Mouse (Mus musculus): Measurements from ENCODE around the gene Sncg. TPM values are rescaled to one million over a fixed set of nuclear protein-coding genes. Genes with fewer than 3 reads are reported as not detected.
"Not testable (repeated sequence)": the region's sequence is repeated elsewhere in the genome, so short reads cannot be mapped to it uniquely, and the experiment has no call there.

Gene Sncg
- 8.6 and 11.2 TPM in 2 replicates for polyA plus RNA-seq (2015; fragmentation: Nextera tagmentation; extraction: Ambion mirVana)

DNA sequence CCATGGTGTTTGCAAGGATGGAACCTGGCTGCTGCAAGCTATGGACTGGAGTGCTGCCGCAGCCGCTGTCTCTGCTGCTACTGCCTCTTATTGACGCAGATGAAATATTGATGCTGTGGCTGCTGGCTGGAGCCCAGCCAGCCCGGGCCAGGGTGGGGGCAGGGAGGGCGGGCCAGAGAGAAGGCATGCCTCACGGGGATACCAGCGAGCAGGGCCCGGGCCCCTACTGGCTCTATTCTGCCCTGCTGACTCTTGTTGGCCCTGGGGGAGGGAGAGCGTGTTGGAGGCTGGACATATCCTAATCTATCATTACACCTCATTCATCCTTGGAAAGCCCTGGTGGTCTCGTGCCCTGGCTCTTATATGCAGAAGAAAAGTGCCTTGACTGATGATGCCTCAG, at the start of gene Sncg:
Gene Sncg, minus strand, starts transcription at position 213 of the 400 bp plus-strand sequence.
- H3K4me2 ChIP-seq = peak within 1 kb of the TSS; percentile 43
- peak within 1 kb of the TSS; percentile 33 for H3K4me3 ChIP-seq (replicated peaks)
- 38% methylated on average over 10 of the region's 10 CpGs for WGBS
- peaks cover 39% of the 10 kb centered on the region for H3K4me1 ChIP-seq
- H3K9me3 ChIP-seq (replicated peaks) = no peaks in the 10 kb centered on the region
- no peaks in the 10 kb centered on the region for H3K36me3 ChIP-seq
- H3K9ac ChIP-seq = no peak within 1 kb of the TSS
- H3K27ac ChIP-seq = peak within 1 kb of the TSS; percentile 91; the same call in 1 of the 2 replicates
- H3K27me3 ChIP-seq = no peaks in the 10 kb centered on the region
- ATAC-seq (replicated peaks; ENCODE audit: low FRiP score) = no peak

DNA sequence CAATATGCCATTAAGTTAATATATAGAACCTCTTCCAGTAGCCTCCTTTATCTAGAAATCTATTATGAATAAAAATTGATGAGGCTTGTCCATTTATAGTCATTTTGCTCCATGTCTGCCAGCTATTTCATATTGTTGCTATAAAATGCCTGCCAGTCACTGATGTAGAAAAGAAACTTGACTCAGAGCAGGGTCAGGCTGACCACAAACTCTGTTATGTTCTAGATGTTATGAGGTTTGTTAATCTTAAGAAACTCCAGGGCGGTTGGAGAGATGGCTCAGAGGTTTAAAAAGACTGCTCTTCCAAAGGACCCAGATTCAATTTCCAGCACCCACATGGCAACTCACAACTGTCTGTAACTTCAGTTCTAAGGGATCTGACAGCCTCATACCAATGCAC, 46.5 kb upstream of the Sncg start:
- no peaks in the 10 kb centered on the region for H3K9me3 ChIP-seq (replicated peaks)
- no peak overlapping the region for H3K4me3 ChIP-seq (replicated peaks)
- peaks cover 87% of the 10 kb centered on the region for H3K36me3 ChIP-seq
- 88% methylated on average over 1 of the region's 1 CpGs for WGBS
- no peaks in the 10 kb centered on the region for H3K27me3 ChIP-seq
- H3K27ac ChIP-seq = no peak overlapping the region
- 0 out of 2 replicates have a peak, but pooled peaks cover 4% of the 10 kb centered on the region for H3K4me1 ChIP-seq
- no peak for ATAC-seq (replicated peaks; ENCODE audit: low FRiP score)
- H3K9ac ChIP-seq = no peak overlapping the region
- H3K4me2 ChIP-seq = no peak overlapping the region

DNA sequence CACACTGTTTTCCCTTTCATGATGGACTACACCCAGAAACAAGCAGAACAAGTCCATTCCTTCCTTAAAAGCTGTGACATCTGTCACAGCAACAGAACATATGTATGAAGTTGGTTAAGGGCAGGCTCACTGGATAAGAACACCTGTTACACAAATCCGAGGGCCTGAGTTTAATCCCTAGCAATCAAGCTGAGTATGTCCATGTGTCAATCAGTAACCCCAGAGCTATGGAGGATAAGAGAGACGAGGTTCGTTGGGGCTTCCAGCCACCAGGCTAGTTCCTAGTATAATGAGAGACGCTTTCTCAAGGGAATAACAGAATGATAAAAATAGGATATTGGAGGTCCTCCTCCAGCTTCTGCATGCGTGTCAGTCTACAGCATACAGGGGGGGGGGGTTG, 42.9 kb upstream of the Sncg start:
- H3K4me3 ChIP-seq (replicated peaks) = no peak overlapping the region
- no peak overlapping the region for H3K9ac ChIP-seq
- H3K27ac ChIP-seq = no peak overlapping the region
- no peak for ATAC-seq (replicated peaks; ENCODE audit: low FRiP score)
- H3K36me3 ChIP-seq = peaks cover 81% of the 10 kb centered on the region
- H3K9me3 ChIP-seq (replicated peaks) = no peaks in the 10 kb centered on the region
- WGBS = 89% methylated on average over 5 of the region's 5 CpGs
- 0 out of 2 replicates have a peak, but pooled peaks cover 2% of the 10 kb centered on the region for H3K4me1 ChIP-seq
- H3K4me2 ChIP-seq = no peak overlapping the region
- no peaks in the 10 kb centered on the region for H3K27me3 ChIP-seq

DNA sequence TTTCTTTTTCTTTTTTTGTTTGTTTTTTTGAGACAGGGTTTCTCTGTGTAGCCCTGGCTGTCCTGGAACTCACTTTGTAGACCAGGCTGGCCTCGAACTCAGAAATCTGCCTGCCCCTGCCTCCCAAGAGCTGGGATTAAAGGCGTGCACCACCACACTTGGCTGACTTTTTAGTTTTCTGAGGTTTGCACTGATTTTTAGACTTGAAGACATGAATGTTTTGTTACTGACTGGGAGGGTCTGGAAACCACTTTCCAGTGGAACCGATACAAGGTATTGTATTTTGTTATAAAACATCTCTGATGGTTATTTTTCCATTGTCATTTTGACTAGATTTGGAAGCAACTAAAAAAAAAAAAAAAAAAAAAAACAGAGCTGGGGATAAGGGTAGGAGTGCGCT, 42.4 kb upstream of the Sncg start:
- 94% methylated on average over 4 of the region's 4 CpGs for WGBS
- H3K4me3 ChIP-seq (replicated peaks); H3K27me3 ChIP-seq; H3K9ac ChIP-seq; H3K4me2 ChIP-seq; H3K27ac ChIP-seq; H3K4me1 ChIP-seq; H3K9me3 ChIP-seq (replicated peaks); ATAC-seq (replicated peaks; ENCODE audit: low FRiP score): not testable (repeated sequence)
- H3K36me3 ChIP-seq = peaks cover 82% of the 10 kb centered on the region

DNA sequence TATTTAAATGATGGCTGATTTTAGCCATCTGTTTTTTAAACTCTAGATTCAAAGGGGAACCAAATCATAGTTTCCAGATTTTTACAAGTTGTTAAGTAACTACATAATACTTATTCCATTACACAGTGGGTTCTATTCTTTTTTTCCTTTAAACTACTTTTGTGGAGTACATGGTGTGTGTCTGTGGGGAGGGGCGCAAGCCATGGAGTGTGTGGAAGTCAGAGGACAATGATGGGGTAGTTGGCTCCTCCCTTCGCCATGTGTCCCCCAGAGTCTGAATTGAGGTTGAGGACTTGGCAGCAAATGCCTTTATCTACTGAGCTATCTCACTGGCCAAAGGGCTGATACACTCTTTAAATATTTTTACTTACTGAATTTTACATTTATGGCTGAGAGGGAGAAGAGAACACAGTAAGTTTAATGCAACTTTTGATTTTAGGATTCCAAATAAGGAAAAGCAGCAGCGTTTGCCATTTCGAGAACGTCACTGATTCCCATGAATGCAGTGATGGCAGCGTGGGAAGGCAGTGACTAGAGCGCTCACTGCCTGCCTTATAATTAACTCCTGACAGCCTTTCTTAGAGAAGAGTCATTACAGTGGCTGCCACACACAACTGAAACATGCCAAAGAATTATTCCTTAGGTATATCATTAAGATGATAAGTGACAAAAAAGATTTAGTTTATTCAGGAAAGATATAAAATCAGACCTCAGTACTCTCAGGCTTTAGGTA, 37.7 kb upstream of the Sncg start:
- H3K27ac ChIP-seq = no peak overlapping the region
- H3K9ac ChIP-seq = no peak overlapping the region
- H3K4me2 ChIP-seq = no peak overlapping the region
- WGBS = 89% methylated on average over 7 of the region's 7 CpGs
- H3K9me3 ChIP-seq (replicated peaks) = no peaks in the 10 kb centered on the region
- H3K27me3 ChIP-seq = no peaks in the 10 kb centered on the region
- no peak overlapping the region for H3K4me3 ChIP-seq (replicated peaks)
- no peaks in the 10 kb centered on the region for H3K4me1 ChIP-seq
- H3K36me3 ChIP-seq = peaks cover 79% of the 10 kb centered on the region
- ATAC-seq (replicated peaks; ENCODE audit: low FRiP score) = no peak

DNA sequence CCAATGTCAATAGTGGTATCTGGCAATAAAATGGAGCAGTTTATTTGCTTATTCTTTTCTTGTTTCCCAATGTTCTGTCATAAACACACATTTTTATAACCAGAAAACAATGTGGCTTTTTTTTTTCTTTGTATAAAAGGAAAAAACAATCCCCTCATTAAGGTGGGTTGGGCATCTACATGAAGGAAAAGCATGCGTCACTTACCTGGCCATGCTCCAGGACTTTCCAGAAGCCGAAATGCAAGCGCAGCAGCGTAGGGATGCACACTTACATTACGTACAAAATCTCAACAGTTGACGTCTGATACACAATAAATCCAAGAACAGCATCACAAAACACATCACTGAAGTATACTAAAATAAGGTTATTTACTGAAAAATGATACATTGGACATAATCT, 36.1 kb upstream of the Sncg start:
- WGBS = 95% methylated on average over 6 of the region's 6 CpGs
- Histone ChIP-seq H3K36me3 (peaks cover 85% of the 10 kb centered on the region), H3K4me3 (replicated peaks) (no peak overlapping the region), H3K9me3 (replicated peaks) (no peaks in the 10 kb centered on the region), H3K4me1 (no peaks in the 10 kb centered on the region), H3K27ac (no peak overlapping the region), H3K27me3 (no peaks in the 10 kb centered on the region), H3K4me2 (no peak overlapping the region), H3K9ac (no peak overlapping the region)
- no peak for ATAC-seq (replicated peaks; ENCODE audit: low FRiP score)

DNA sequence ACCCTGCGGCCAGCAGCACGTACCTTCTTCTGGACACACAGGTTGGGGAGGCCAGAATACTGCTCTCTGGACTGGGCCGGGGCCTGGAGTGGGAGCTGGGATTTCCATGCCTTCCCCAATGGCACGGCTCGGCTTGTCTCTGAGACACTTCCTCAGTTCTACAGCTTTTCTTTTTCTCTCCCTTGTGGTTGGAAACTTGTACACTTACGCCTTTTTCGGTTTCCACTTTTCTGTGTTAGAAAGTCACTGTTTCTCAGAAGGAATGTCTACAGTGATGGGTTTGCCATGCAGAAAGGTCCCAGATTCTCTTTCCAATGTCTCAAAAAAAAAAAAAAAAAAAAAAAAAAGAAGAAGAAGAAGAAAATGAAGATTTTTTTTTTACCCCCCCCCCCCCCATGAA, 28.8 kb upstream of the Sncg start:
- Histone ChIP-seq H3K36me3 (peaks cover 63% of the 10 kb centered on the region), H3K27ac (no peak overlapping the region), H3K4me3 (replicated peaks) (no peak overlapping the region), H3K9me3 (replicated peaks) (no peaks in the 10 kb centered on the region), H3K4me1 (no peaks in the 10 kb centered on the region), H3K27me3 (no peaks in the 10 kb centered on the region), H3K4me2 (no peak overlapping the region), H3K9ac (no peak overlapping the region)
- WGBS = 96% methylated on average over 7 of the region's 7 CpGs
- no peak for ATAC-seq (replicated peaks; ENCODE audit: low FRiP score)

DNA sequence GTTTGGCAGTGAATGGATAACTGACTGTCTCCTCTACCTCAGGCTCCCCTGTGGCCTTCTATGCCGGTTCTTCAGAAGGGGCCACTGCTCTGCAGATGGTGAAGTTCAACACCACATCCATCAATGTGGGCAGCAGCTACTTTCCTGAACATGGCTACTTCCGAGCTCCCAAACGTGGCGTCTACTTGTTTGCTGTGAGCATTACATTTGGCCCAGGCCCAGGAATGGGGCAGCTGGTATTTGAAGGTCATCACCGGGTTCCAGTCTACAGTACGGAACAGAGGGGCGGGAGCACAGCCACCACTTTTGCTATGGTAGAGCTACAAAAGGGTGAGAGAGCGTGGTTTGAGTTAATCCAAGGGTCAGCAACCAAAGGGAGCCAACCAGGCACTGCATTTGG, 28.3 kb upstream of the Sncg start:
- WGBS = 77% methylated on average over 8 of the region's 8 CpGs
- Histone ChIP-seq H3K4me1 (no peaks in the 10 kb centered on the region), H3K4me3 (replicated peaks) (no peak overlapping the region), H3K4me2 (no peak overlapping the region), H3K9ac (no peak overlapping the region), H3K27me3 (no peaks in the 10 kb centered on the region), H3K9me3 (replicated peaks) (no peaks in the 10 kb centered on the region), H3K36me3 (peaks cover 63% of the 10 kb centered on the region), H3K27ac (no peak overlapping the region)
- no peak for ATAC-seq (replicated peaks; ENCODE audit: low FRiP score)

DNA sequence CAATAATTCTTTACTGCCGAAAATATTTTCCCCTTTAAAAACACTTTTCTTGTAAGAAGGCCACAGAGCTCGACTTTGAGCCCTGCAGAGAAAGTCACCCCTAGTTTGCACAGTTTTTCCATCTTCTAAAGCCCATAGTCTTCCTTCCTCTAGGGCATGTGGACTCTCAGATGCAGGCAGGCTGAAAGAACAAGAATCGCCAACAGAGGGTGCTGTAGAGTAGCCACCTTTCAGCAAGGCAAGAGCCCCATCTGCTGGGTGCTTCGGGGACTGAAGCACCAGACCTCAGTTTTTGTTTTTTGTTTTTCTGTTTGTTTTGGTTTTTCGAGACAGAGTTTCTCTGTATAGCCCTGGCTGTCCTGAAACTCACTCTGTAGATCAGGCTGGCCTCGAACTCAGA, 26.5 kb upstream of the Sncg start:
- H3K4me3 ChIP-seq (replicated peaks) = no peak overlapping the region
- peaks cover 47% of the 10 kb centered on the region for H3K36me3 ChIP-seq
- H3K4me1 ChIP-seq = no peaks in the 10 kb centered on the region
- H3K27ac ChIP-seq = no peak overlapping the region
- WGBS = 49% methylated on average over 6 of the region's 6 CpGs
- H3K9me3 ChIP-seq (replicated peaks) = no peaks in the 10 kb centered on the region
- H3K9ac ChIP-seq = no peak overlapping the region
- H3K4me2 ChIP-seq = no peak overlapping the region
- H3K27me3 ChIP-seq = no peaks in the 10 kb centered on the region
- no peak for ATAC-seq (replicated peaks; ENCODE audit: low FRiP score)

DNA sequence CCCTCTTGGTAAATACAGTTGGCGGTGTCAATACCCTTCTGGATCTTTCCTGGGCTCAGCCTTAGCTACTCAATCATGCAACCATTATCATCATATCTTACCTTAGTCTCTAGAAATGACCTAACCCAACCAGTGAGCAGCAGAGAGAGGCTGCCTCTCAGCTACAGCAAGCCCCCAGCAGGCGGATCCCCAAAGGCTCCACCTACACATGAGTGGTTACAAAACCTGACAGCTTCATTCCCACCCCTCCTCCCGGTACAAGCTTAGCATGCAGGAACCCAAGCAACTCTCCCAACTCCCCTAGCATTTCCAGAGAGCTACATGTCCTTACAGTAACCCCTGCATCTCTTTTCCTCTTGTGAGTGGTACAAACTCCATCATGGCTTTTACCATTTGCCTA, 25.4 kb upstream of the Sncg start:
- no peaks in the 10 kb centered on the region for H3K9me3 ChIP-seq (replicated peaks)
- no peak for ATAC-seq (replicated peaks; ENCODE audit: low FRiP score)
- WGBS = 92% methylated on average over 3 of the region's 3 CpGs
- no peaks in the 10 kb centered on the region for H3K4me1 ChIP-seq
- no peak overlapping the region for H3K4me2 ChIP-seq
- no peaks in the 10 kb centered on the region for H3K27me3 ChIP-seq
- peaks cover 36% of the 10 kb centered on the region for H3K36me3 ChIP-seq
- no peak overlapping the region for H3K9ac ChIP-seq
- H3K4me3 ChIP-seq (replicated peaks) = no peak overlapping the region
- no peak overlapping the region for H3K27ac ChIP-seq

DNA sequence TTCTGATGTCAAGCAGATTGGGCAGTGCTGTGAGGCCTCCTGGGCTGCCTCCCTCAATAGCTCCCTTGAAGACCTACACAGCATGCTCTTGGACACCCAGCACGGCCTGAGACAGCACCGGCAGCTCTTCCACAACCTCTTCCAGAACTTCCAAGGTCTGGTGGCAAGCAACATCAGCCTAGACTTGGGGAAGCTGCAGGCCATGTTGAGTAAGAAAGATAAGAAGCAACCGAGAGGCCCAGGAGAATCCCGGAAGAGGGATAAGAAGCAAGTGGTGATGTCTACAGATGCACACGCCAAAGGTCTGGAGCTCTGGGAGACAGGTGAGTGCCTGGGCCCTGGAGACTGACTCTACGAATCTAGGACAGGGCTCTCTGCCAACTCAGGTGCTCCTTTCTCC, 24.7 kb upstream of the Sncg start:
- Histone ChIP-seq H3K4me2 (no peak overlapping the region), H3K4me3 (replicated peaks) (no peak overlapping the region)
- WGBS = 96% methylated on average over 6 of the region's 6 CpGs

DNA sequence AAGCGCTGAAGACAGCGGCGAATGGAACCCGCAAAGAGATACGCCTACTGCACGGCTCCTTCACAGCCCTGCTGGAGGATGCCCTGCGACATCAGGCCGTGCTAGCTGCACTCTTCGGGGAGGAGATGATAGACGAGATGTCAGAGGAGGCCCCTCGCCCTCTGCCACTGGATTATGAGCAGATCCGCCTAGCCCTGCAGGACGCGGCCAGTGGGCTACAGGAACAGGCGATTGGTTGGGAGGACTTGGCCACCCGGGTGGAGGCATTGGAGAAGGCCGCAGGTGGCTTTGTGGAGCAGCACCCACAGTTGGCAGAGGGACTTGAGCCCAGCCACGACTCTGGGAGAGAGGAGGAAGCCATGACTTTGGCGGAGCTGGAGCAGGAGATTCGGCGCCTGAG, 24.3 kb upstream of the Sncg start:
- Histone ChIP-seq H3K27ac (no peak overlapping the region), H3K4me2 (no peak overlapping the region), H3K9ac (no peak overlapping the region), H3K4me1 (no peaks in the 10 kb centered on the region), H3K27me3 (no peaks in the 10 kb centered on the region), H3K36me3 (peaks cover 27% of the 10 kb centered on the region), H3K9me3 (replicated peaks) (no peaks in the 10 kb centered on the region), H3K4me3 (replicated peaks) (no peak overlapping the region)
- no peak for ATAC-seq (replicated peaks; ENCODE audit: low FRiP score)
- 90% methylated on average over 21 of the region's 21 CpGs for WGBS

More for the DNA sequence above, 24.7 kb upstream of the Sncg start:
- no peak for ATAC-seq (replicated peaks; ENCODE audit: low FRiP score)
- no peaks in the 10 kb centered on the region for H3K27me3 ChIP-seq
- no peak overlapping the region for H3K9ac ChIP-seq
- H3K27ac ChIP-seq = no peak overlapping the region
- H3K9me3 ChIP-seq (replicated peaks) = no peaks in the 10 kb centered on the region
- peaks cover 29% of the 10 kb centered on the region for H3K36me3 ChIP-seq
- H3K4me1 ChIP-seq = no peaks in the 10 kb centered on the region

DNA sequence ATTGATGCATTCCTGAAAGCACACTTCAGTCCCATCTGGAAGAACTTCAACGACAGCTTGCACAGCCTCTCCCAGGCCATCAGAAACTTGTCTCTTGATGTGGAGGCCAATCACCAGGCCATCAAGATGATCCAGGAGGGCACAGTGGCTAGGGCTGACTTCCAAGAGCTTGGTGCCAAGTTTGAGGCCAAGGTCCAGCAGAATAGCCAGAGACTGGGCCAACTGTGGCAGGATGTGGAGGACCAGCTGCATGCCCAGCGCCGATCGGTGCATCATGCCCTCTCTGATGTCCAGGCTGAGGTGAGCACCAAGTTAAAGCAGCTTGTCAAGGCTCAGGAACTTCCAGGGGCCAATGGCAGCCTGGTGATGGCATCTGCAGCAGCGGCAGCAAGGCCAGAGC, 23.3 kb upstream of the Sncg start:
- ATAC-seq (replicated peaks; ENCODE audit: low FRiP score) = no peak
- Histone ChIP-seq H3K4me3 (replicated peaks) (no peak overlapping the region), H3K4me1 (no peaks in the 10 kb centered on the region), H3K9ac (no peak overlapping the region), H3K36me3 (peaks cover 23% of the 10 kb centered on the region), H3K4me2 (no peak overlapping the region), H3K27me3 (no peaks in the 10 kb centered on the region), H3K9me3 (replicated peaks) (no peaks in the 10 kb centered on the region), H3K27ac (no peak overlapping the region)
- over 99% methylated on average over 5 of the region's 5 CpGs for WGBS

Measured in kidney, embryonic 15.5 days (tissue).